Mouse (Mus musculus): ENCODE data around the gene Ndel1.

GRCm38 (mm10) chr11:68871277-68871676, 381 bp downstream of the Ndel1 start:
- TF ChIP-seq CTCF (IDR thresholded peaks at IDR 0.05; ENCODE audit: control insufficient read depth, insufficient read depth, low read length) (no peak), POLR2A (IDR thresholded peaks at IDR 0.05; ENCODE audit: borderline replicate concordance, control insufficient read depth, low read depth, low read length) (no peak)

Measured in bone marrow, adult 2 months (tissue).